Mouse (Mus musculus) megakaryocyte, embryonic 14.5 days (primary cell): ENCODE results near the gene Stk11. TPM values are rescaled to one million over a fixed set of nuclear protein-coding genes. Genes with fewer than 3 reads are reported as not detected.

Experiments used
- H3K27me3 ChIP-seq: replicated peaks from 2 replicates; pipeline ENCODE3; 2012; ENCODE audit warnings: inconsistent platforms
- H3K36me3 ChIP-seq: replicated peaks from 2 replicates; pipeline ENCODE3; 2012; ENCODE audit warnings: low read length, inconsistent platforms, mixed read lengths
- H3K4me1 ChIP-seq: 2 replicates; pipeline ENCODE4 v1.6.1; 2012; ENCODE audit warnings: inconsistent platforms
- H3K4me3 ChIP-seq: replicated peaks from 2 replicates; pipeline ENCODE3; 2012; ENCODE audit warnings: moderate library complexity, mild to moderate bottlenecking, inconsistent platforms
- H3K9me3 ChIP-seq: 2 replicates; pipeline ENCODE4 v1.6.1; 2012; ENCODE audit warnings: inconsistent platforms
- FLI1 ChIP-seq: IDR thresholded peaks from 2 replicates; pipeline ENCODE4 v1.6.1; 2012; ENCODE audit warnings: low read length, inconsistent platforms, mixed read lengths
- GATA1 ChIP-seq: IDR thresholded peaks from 3 replicates; pipeline ENCODE4 v1.6.1; 2012; ENCODE audit warnings: mixed read lengths, low read length, inconsistent platforms, borderline replicate concordance
- polyA plus RNA-seq: library from polyadenylated mRNA; stranded (reverse); fragments of >175 nt; gene quantifications from 2 replicates; pipeline ENCODE4 v1.2.3, GENCODE M21; 2012; ENCODE audit warnings: low replicate concordance; ENCODE audit not compliant: insufficient read depth

The Stk11 gene
- polyA plus RNA-seq, 1 experiment: 200 TPM

- Histone ChIP-seq H3K27me3 (no peaks in the 10 kb centered on the region), H3K9me3 (no peaks in the 10 kb centered on the region), H3K4me1 (peaks cover 88% of the 10 kb centered on the region), H3K4me3 (peak overlapping the region; percentile 95), H3K36me3 (peaks cover 35% of the 10 kb centered on the region)
- TF ChIP-seq GATA1: no peak
- TF ChIP-seq FLI1: no peak
Observed at GRCm38 (mm10) chr10:80167460-80168037, 51.9 kb downstream of the Stk11 start.

GRCm38 (mm10) chr10:80168038-80168661, 52.5 kb downstream of the Stk11 start:
- H3K9me3 ChIP-seq: no peaks in the 10 kb centered on the region
- no peaks in the 10 kb centered on the region for H3K27me3 ChIP-seq
- peak overlapping the region; percentile 95 for H3K4me3 ChIP-seq
- peaks cover 33% of the 10 kb centered on the region for H3K36me3 ChIP-seq
- TF ChIP-seq FLI1: no peak
- no peak for TF ChIP-seq GATA1
- peaks cover 85% of the 10 kb centered on the region for H3K4me1 ChIP-seq

GRCm38 (mm10) chr10:80169070-80169469, 53.5 kb downstream of the Stk11 start:
- TF ChIP-seq FLI1 (no peak), GATA1 (no peak)
- H3K36me3 ChIP-seq: peaks cover 33% of the 10 kb centered on the region
- peak overlapping the region; percentile 95 for H3K4me3 ChIP-seq
- no peaks in the 10 kb centered on the region for H3K27me3 ChIP-seq
- H3K9me3 ChIP-seq: no peaks in the 10 kb centered on the region
- peaks cover 84% of the 10 kb centered on the region for H3K4me1 ChIP-seq

GRCm38 (mm10) chr10:80169651-80170050, 54.0 kb downstream of the Stk11 start:
- H3K4me1 ChIP-seq: peaks cover 84% of the 10 kb centered on the region
- H3K36me3 ChIP-seq: peaks cover 33% of the 10 kb centered on the region
- TF ChIP-seq FLI1: no peak
- no peak for TF ChIP-seq GATA1
- no peaks in the 10 kb centered on the region for H3K27me3 ChIP-seq
- H3K4me3 ChIP-seq: no peak overlapping the region
- no peaks in the 10 kb centered on the region for H3K9me3 ChIP-seq

- Histone ChIP-seq H3K36me3 (peaks cover 33% of the 10 kb centered on the region), H3K27me3 (no peaks in the 10 kb centered on the region), H3K9me3 (no peaks in the 10 kb centered on the region), H3K4me1 (peaks cover 84% of the 10 kb centered on the region), H3K4me3 (no peak overlapping the region)
- no peak for TF ChIP-seq GATA1
- TF ChIP-seq FLI1: no peak
Observed at GRCm38 (mm10) chr10:80170052-80170451, 54.4 kb downstream of the Stk11 start.

- Histone ChIP-seq H3K4me3 (no peak overlapping the region), H3K27me3 (no peaks in the 10 kb centered on the region), H3K9me3 (no peaks in the 10 kb centered on the region), H3K36me3 (peaks cover 33% of the 10 kb centered on the region), H3K4me1 (peaks cover 84% of the 10 kb centered on the region)
- TF ChIP-seq FLI1 (no peak), GATA1 (no peak)
Observed at GRCm38 (mm10) chr10:80170601-80171021, 55.0 kb downstream of the Stk11 start.

GRCm38 (mm10) chr10:80171252-80171651, 55.6 kb downstream of the Stk11 start:
- TF ChIP-seq FLI1: no peak
- TF ChIP-seq GATA1: no peak
- Histone ChIP-seq H3K4me1 (peaks cover 82% of the 10 kb centered on the region), H3K4me3 (no peak overlapping the region), H3K9me3 (no peaks in the 10 kb centered on the region), H3K27me3 (no peaks in the 10 kb centered on the region), H3K36me3 (peaks cover 37% of the 10 kb centered on the region)

- H3K9me3 ChIP-seq: no peaks in the 10 kb centered on the region
- H3K4me1 ChIP-seq: peaks cover 75% of the 10 kb centered on the region
- H3K27me3 ChIP-seq: peaks cover 3% of the 10 kb centered on the region
- peak overlapping the region; percentile 96 for H3K4me3 ChIP-seq
- TF ChIP-seq FLI1 (no peak), GATA1 (no peak)
- peaks cover 39% of the 10 kb centered on the region for H3K36me3 ChIP-seq
Observed at GRCm38 (mm10) chr10:80171760-80172526, 56.3 kb downstream of the Stk11 start.

- H3K36me3 ChIP-seq: peaks cover 39% of the 10 kb centered on the region
- H3K4me1 ChIP-seq: peaks cover 72% of the 10 kb centered on the region
Observed at GRCm38 (mm10) chr10:80172527-80173292, 57.1 kb downstream of the Stk11 start, which contains the start of gene 1600002K03Rik. TSS of gene 1600002K03Rik (plus strand) at chr10:80172944.

More at GRCm38 (mm10) chr10:80172527-80173292, 57.1 kb downstream of the Stk11 start, which contains the start of gene 1600002K03Rik:
- no peak for TF ChIP-seq FLI1
- TF ChIP-seq GATA1: no peak
- Histone ChIP-seq H3K27me3 (peaks cover 10% of the 10 kb centered on the region), H3K9me3 (no peaks in the 10 kb centered on the region), H3K4me3 (peak within 1 kb of the TSS; percentile 96)
